Mouse (Mus musculus): ENCODE measurements around the gene Btbd11. TPM values are rescaled to one million over a fixed set of nuclear protein-coding genes. Genes with fewer than 3 reads are reported as not detected.

Gene Btbd11
- polyA plus RNA-seq, 1 experiment from 2014 or later: 0.77 TPM

GRCm38 (mm10) chr10:85443371-85443770, 56.8 kb downstream of the Btbd11 start:
- Histone ChIP-seq H3K27me3 (ENCODE audit: control insufficient read depth, insufficient read depth, low read length) (no peaks in the 10 kb centered on the region), H3K27ac (ENCODE audit: low read depth, low read length) (no peak overlapping the region), H3K4me1 (ENCODE audit: control insufficient read depth, insufficient read depth, low read length) (no peaks in the 10 kb centered on the region), H3K4me3 (ENCODE audit: low read depth, low read length) (no peak overlapping the region), H3K9ac (ENCODE audit: low read depth, low read length) (no peak overlapping the region), H3K36me3 (ENCODE audit: control insufficient read depth, insufficient read depth, low read length) (no peaks in the 10 kb centered on the region), H3K4me2 (no peak overlapping the region), H3K9me3 (replicated peaks; ENCODE audit: control insufficient read depth, low read length) (no peaks in the 10 kb centered on the region)
- no peak for ATAC-seq (replicated peaks; ENCODE audit: insufficient number of reproducible peaks, low FRiP score, low TSS enrichment)
- WGBS (ENCODE audit: insufficient replicate concordance): 64% methylated on average over 3 of the region's 3 CpGs

DNA sequence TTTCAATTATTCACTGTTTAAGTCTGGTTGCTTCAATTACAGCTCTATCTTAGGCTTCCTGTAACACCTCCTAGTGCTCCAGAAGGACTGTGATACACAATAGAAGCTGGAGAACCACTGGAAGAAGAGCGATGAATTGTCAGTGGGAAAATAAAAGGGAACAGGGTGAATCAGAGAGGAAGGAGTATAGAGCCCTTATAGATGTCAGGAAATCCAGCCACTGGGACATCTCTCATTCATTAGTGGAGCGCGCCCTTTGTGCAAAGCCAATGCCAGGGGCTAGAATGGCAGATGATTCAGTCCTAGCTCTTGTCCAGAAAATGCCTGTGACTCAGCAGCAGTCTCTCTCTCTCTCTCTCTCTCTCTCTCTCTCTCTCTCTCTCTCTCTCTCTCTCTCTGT, 59.3 kb downstream of the Btbd11 start:
- Histone ChIP-seq H3K27me3 (ENCODE audit: control insufficient read depth, insufficient read depth, low read length) (no peaks in the 10 kb centered on the region), H3K4me2 (no peak overlapping the region), H3K4me3 (ENCODE audit: low read depth, low read length) (no peak overlapping the region), H3K9me3 (replicated peaks; ENCODE audit: control insufficient read depth, low read length) (no peaks in the 10 kb centered on the region), H3K9ac (ENCODE audit: low read depth, low read length) (no peak overlapping the region), H3K27ac (ENCODE audit: low read depth, low read length) (no peak overlapping the region), H3K36me3 (ENCODE audit: control insufficient read depth, insufficient read depth, low read length) (no peaks in the 10 kb centered on the region), H3K4me1 (ENCODE audit: control insufficient read depth, insufficient read depth, low read length) (no peaks in the 10 kb centered on the region)
- no peak for ATAC-seq (replicated peaks; ENCODE audit: insufficient number of reproducible peaks, low FRiP score, low TSS enrichment)
- 83% methylated on average over 3 of the region's 3 CpGs for WGBS (ENCODE audit: insufficient replicate concordance)

GRCm38 (mm10) chr10:85446700-85447099, 60.1 kb downstream of the Btbd11 start:
- Histone ChIP-seq H3K9ac (ENCODE audit: low read depth, low read length) (no peak overlapping the region), H3K27me3 (ENCODE audit: control insufficient read depth, insufficient read depth, low read length) (no peaks in the 10 kb centered on the region), H3K4me3 (ENCODE audit: low read depth, low read length) (no peak overlapping the region), H3K4me2 (no peak overlapping the region), H3K36me3 (ENCODE audit: control insufficient read depth, insufficient read depth, low read length) (no peaks in the 10 kb centered on the region), H3K4me1 (ENCODE audit: control insufficient read depth, insufficient read depth, low read length) (no peaks in the 10 kb centered on the region), H3K9me3 (replicated peaks; ENCODE audit: control insufficient read depth, low read length) (no peaks in the 10 kb centered on the region), H3K27ac (ENCODE audit: low read depth, low read length) (no peak overlapping the region)
- no peak for ATAC-seq (replicated peaks; ENCODE audit: insufficient number of reproducible peaks, low FRiP score, low TSS enrichment)
- WGBS (ENCODE audit: insufficient replicate concordance): 77% methylated on average over 1 of the region's 1 CpGs

GRCm38 (mm10) chr10:85447869-85448268, 61.3 kb downstream of the Btbd11 start:
- no peak overlapping the region for H3K9ac ChIP-seq (ENCODE audit: low read depth, low read length)
- H3K27ac ChIP-seq (ENCODE audit: low read depth, low read length): no peak overlapping the region
- H3K4me2 ChIP-seq: no peak overlapping the region
- H3K27me3 ChIP-seq (ENCODE audit: control insufficient read depth, insufficient read depth, low read length): no peaks in the 10 kb centered on the region
- H3K9me3 ChIP-seq (replicated peaks; ENCODE audit: control insufficient read depth, low read length): no peaks in the 10 kb centered on the region
- 72% methylated on average over 2 of the region's 2 CpGs for WGBS (ENCODE audit: insufficient replicate concordance)
- H3K4me3 ChIP-seq (ENCODE audit: low read depth, low read length): no peak overlapping the region
- no peak for ATAC-seq (replicated peaks; ENCODE audit: insufficient number of reproducible peaks, low FRiP score, low TSS enrichment)
- H3K36me3 ChIP-seq (ENCODE audit: control insufficient read depth, insufficient read depth, low read length): no peaks in the 10 kb centered on the region
- H3K4me1 ChIP-seq (ENCODE audit: control insufficient read depth, insufficient read depth, low read length): no peaks in the 10 kb centered on the region

DNA sequence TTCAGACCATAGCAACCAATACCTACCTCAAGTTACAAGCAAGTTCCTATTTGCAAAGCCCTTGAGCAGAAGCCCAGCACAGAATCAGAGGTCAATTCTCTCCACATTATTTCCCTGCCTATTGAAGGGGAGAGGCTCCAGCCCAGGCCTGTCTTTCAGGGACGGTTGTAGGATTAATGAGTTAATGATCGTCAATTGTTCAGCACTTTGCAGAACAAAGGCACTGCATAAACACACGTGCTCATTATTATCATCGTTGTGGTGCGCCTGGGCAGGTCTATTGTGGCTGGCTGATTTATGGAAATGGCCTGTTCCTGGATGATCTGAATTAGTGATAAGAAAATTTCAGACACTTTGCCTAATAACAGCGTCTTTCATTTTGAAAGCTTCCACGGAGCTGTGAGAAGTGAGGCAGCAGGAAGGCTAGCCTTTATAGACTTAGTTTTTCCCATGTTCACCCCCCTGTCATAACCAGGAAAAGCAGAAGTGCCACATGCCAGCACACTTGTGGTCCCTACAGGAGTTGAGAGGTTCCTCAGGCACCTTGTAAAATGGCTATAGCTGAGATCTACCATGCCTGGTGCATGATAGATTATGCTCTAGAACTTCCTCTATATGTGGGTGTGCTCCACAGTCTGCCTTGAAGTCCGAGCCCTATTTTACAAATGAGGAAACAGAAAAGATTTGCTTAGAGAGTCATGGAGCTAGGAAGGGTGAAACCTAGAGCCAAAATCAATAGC, 65.2 kb downstream of the Btbd11 start:
- H3K9me3 ChIP-seq (replicated peaks; ENCODE audit: control insufficient read depth, low read length): no peaks in the 10 kb centered on the region
- no peak overlapping the region for H3K4me2 ChIP-seq
- H3K36me3 ChIP-seq (ENCODE audit: control insufficient read depth, insufficient read depth, low read length): no peaks in the 10 kb centered on the region
- no peak overlapping the region for H3K9ac ChIP-seq (ENCODE audit: low read depth, low read length)
- ATAC-seq (replicated peaks; ENCODE audit: insufficient number of reproducible peaks, low FRiP score, low TSS enrichment): no peak
- H3K4me1 ChIP-seq (ENCODE audit: control insufficient read depth, insufficient read depth, low read length): no peaks in the 10 kb centered on the region
- H3K27me3 ChIP-seq (ENCODE audit: control insufficient read depth, insufficient read depth, low read length): no peaks in the 10 kb centered on the region
- H3K27ac ChIP-seq (ENCODE audit: low read depth, low read length): no peak overlapping the region
- WGBS (ENCODE audit: insufficient replicate concordance): 72% methylated on average over 8 of the region's 8 CpGs
- no peak overlapping the region for H3K4me3 ChIP-seq (ENCODE audit: low read depth, low read length)

GRCm38 (mm10) chr10:85453221-85453775, 66.7 kb downstream of the Btbd11 start:
- Histone ChIP-seq H3K9me3 (replicated peaks; ENCODE audit: control insufficient read depth, low read length) (no peaks in the 10 kb centered on the region), H3K36me3 (ENCODE audit: control insufficient read depth, insufficient read depth, low read length) (no peaks in the 10 kb centered on the region), H3K27me3 (ENCODE audit: control insufficient read depth, insufficient read depth, low read length) (no peaks in the 10 kb centered on the region), H3K4me1 (ENCODE audit: control insufficient read depth, insufficient read depth, low read length) (no peaks in the 10 kb centered on the region), H3K4me3 (ENCODE audit: low read depth, low read length) (no peak overlapping the region), H3K27ac (ENCODE audit: low read depth, low read length) (no peak overlapping the region), H3K9ac (ENCODE audit: low read depth, low read length) (no peak overlapping the region), H3K4me2 (no peak overlapping the region)
- WGBS (ENCODE audit: insufficient replicate concordance): 89% methylated on average over 2 of the region's 2 CpGs
- ATAC-seq (replicated peaks; ENCODE audit: insufficient number of reproducible peaks, low FRiP score, low TSS enrichment): no peak

- no peak overlapping the region for H3K9ac ChIP-seq (ENCODE audit: low read depth, low read length)
- WGBS (ENCODE audit: insufficient replicate concordance): 37% methylated on average over 4 of the region's 4 CpGs
- no peak overlapping the region for H3K4me2 ChIP-seq
- ATAC-seq (replicated peaks; ENCODE audit: insufficient number of reproducible peaks, low FRiP score, low TSS enrichment): no peak
- no peaks in the 10 kb centered on the region for H3K9me3 ChIP-seq (replicated peaks; ENCODE audit: control insufficient read depth, low read length)
- H3K27me3 ChIP-seq (ENCODE audit: control insufficient read depth, insufficient read depth, low read length): no peaks in the 10 kb centered on the region
- no peak overlapping the region for H3K4me3 ChIP-seq (ENCODE audit: low read depth, low read length)
- H3K4me1 ChIP-seq (ENCODE audit: control insufficient read depth, insufficient read depth, low read length): no peaks in the 10 kb centered on the region
- H3K36me3 ChIP-seq (ENCODE audit: control insufficient read depth, insufficient read depth, low read length): no peaks in the 10 kb centered on the region
- H3K27ac ChIP-seq (ENCODE audit: low read depth, low read length): no peak overlapping the region
These were observed 69.4 kb downstream of the Btbd11 start for GRCm38 (mm10) chr10:85455985-85456384.

DNA sequence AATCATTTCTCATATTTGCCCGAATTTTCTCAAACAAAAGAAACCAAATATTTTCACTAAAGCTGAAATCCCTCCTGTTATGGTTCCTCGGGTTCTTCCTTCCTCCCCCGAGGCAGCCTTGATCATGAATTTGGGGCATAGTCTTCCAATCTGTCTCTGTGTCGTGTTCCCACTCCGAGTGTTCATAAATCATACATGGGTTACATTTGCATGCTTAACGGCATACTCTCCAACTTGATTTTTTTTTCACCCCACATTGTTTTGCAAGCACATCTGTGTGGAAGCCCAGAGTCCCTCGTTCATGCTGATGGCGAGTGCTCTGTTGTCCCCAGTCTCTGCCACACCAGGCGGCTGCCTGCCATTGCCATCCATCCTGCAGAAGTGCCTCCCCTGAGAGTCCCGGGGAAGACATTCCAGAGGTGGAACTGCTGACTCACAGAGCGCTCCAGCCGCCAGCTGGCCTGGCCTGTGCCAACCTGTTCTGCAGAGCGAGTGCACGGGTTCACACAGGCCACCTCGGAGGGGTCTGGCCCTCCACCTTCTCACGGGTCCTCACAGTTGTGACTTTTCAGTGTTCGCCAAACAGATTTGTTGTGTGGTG, 72.2 kb downstream of the Btbd11 start:
- ATAC-seq (replicated peaks; ENCODE audit: insufficient number of reproducible peaks, low FRiP score, low TSS enrichment): no peak
- Histone ChIP-seq H3K36me3 (ENCODE audit: control insufficient read depth, insufficient read depth, low read length) (no peaks in the 10 kb centered on the region), H3K27me3 (ENCODE audit: control insufficient read depth, insufficient read depth, low read length) (no peaks in the 10 kb centered on the region), H3K9me3 (replicated peaks; ENCODE audit: control insufficient read depth, low read length) (no peaks in the 10 kb centered on the region), H3K4me2 (no peak overlapping the region), H3K4me1 (ENCODE audit: control insufficient read depth, insufficient read depth, low read length) (no peaks in the 10 kb centered on the region), H3K9ac (ENCODE audit: low read depth, low read length) (no peak overlapping the region), H3K4me3 (ENCODE audit: low read depth, low read length) (no peak overlapping the region), H3K27ac (ENCODE audit: low read depth, low read length) (no peak overlapping the region)
- 41% methylated on average over 17 of the region's 17 CpGs for WGBS (ENCODE audit: insufficient replicate concordance)

- Histone ChIP-seq H3K27ac (ENCODE audit: low read depth, low read length) (no peak overlapping the region), H3K36me3 (ENCODE audit: control insufficient read depth, insufficient read depth, low read length) (no peaks in the 10 kb centered on the region), H3K4me2 (no peak overlapping the region), H3K27me3 (ENCODE audit: control insufficient read depth, insufficient read depth, low read length) (no peaks in the 10 kb centered on the region), H3K4me3 (ENCODE audit: low read depth, low read length) (no peak overlapping the region), H3K9me3 (replicated peaks; ENCODE audit: control insufficient read depth, low read length) (no peaks in the 10 kb centered on the region), H3K4me1 (ENCODE audit: control insufficient read depth, insufficient read depth, low read length) (no peaks in the 10 kb centered on the region), H3K9ac (ENCODE audit: low read depth, low read length) (no peak overlapping the region)
- ATAC-seq (replicated peaks; ENCODE audit: insufficient number of reproducible peaks, low FRiP score, low TSS enrichment): no peak
- WGBS (ENCODE audit: insufficient replicate concordance): 87% methylated on average over 10 of the region's 10 CpGs
These were observed 74.1 kb downstream of the Btbd11 start for GRCm38 (mm10) chr10:85460736-85461135.
